In the genomic region with DNA sequence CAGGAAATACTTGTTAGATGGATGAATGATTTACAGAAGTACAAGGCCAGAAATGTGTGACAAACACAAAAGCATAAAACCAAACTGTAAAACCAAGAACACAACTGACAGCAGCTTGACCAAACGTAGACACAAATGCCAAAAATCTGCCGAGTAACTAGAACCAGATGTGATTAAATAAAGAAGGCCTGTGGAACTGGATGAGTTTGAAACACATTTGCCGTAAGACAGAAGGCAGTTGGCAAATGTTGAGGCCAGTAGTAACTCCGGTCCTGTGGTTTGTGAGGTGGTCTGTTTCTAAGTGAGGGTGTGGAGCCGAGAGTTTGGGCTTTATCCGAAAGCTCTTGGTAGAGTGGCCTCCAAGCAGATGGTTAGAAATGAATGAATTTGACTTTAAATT, we compare ENCODE assay signal across 20 mouse cellular contexts.
DNase-seq lines count a peak whose midpoint lies in the region.
"Had no signal": no experiment of that assay in that cellular context is flagged by ENCODE, and none has a peak within 500 bp of the region (broad histone marks: within the 10 kb centered on the region; RNA-seq: fewer than 3 reads in every experiment).

No protein-coding gene starts in this region.

- peak; percentile 47 for DNase-seq in embryo, embryonic 11 days
- no peak for DNase-seq in embryo, embryonic 10 days (ENCODE audit: low spot score)
- peak; percentile 88 for DNase-seq in NIH3T3 (ENCODE audit: low read depth)
- DNase-seq in forelimb bud, embryonic 11.5 days (ENCODE audit: low read depth, low spot score): peak; percentile 48
- peak; percentile 17 for DNase-seq in mesoderm, embryonic 11.5 days (ENCODE audit: low read depth, low spot score)
- DNase-seq in thymus, adult 18-20 months: no peak
- DNase-seq in adrenal gland, adult (ENCODE audit: inconsistent age in 2 of 2, low spot score in 1 of 2): no peak
- DNase-seq: adrenal gland, adult 8-10 months; cerebellum, adult 11 months; cerebellum, adult 9-10 months; cerebellum, postnatal 36 days; gastrocnemius, postnatal 14 days; heart, postnatal 36 days; kidney, adult 18-20 months; kidney, postnatal 25 days; liver; lung, embryonic 14.5 days; lung, postnatal 14 days; right cerebral cortex, postnatal 25 days; thymus, postnatal 14 days had no signal

Comparison
In these comparisons a context has a peak if more than half of its experiments do, and no peak if none do; other contexts are left out.
1. DNase-seq: peak in embryo, embryonic 11 days (single experiment), NIH3T3 (single experiment), forelimb bud, embryonic 11.5 days (single experiment) and mesoderm, embryonic 11.5 days (single experiment); none in embryo, embryonic 10 days (single experiment), thymus, adult 18-20 months (0 of 2) and adrenal gland, adult (0 of 2).